In genomic region chr9:61757806-61758205, GRCm38 (mm10) we compare ENCODE assay signal across 24 mouse cellular contexts.
"Had no signal": no experiment of that assay in that cellular context is flagged by ENCODE, and none has a peak within 500 bp of the region (broad histone marks: within the 10 kb centered on the region; RNA-seq: fewer than 3 reads in every experiment).

No protein-coding gene starts in this region.

- H3K27me3 ChIP-seq: liver, embryonic 13.5 days; liver, embryonic 15.5 days had no signal

- H3K36me3 ChIP-seq: heart, embryonic 13.5 days; heart, embryonic 15.5 days; kidney, embryonic 15.5 days; limb, embryonic 10.5 days; limb, embryonic 12.5 days; liver, embryonic 13.5 days; liver, embryonic 15.5 days had no signal

- H3K4me3 ChIP-seq: heart, adult 2 months; heart, embryonic 13.5 days; heart, embryonic 15.5 days; kidney, embryonic 15.5 days; left cerebral cortex, adult 2 months; limb, embryonic 10.5 days; limb, embryonic 12.5 days; liver, embryonic 13.5 days; liver, embryonic 15.5 days had no signal

- H3K27ac ChIP-seq: heart, adult 2 months; heart, embryonic 13.5 days; heart, embryonic 15.5 days; kidney, embryonic 15.5 days; kidney, postnatal 0 days; left cerebral cortex, adult 2 months; limb, embryonic 10.5 days; limb, embryonic 12.5 days; liver, embryonic 13.5 days; liver, embryonic 15.5 days had no signal

- H3K4me2 ChIP-seq: heart, embryonic 11.5 days; heart, embryonic 13.5 days; heart, embryonic 15.5 days; limb, embryonic 12.5 days; liver, embryonic 11.5 days; liver, embryonic 13.5 days; liver, embryonic 15.5 days had no signal

- H3K9ac ChIP-seq: heart, embryonic 13.5 days; heart, embryonic 15.5 days; kidney, embryonic 15.5 days; limb, embryonic 12.5 days; liver, embryonic 13.5 days; liver, embryonic 15.5 days had no signal

- H3K9me3 ChIP-seq: heart, embryonic 13.5 days; heart, embryonic 15.5 days; kidney, embryonic 15.5 days; limb, embryonic 10.5 days; limb, embryonic 12.5 days; liver, embryonic 13.5 days; liver, embryonic 15.5 days had no signal

- H3K4me1 ChIP-seq: liver, embryonic 13.5 days; liver, embryonic 15.5 days had no signal

- DNase-seq: gastrocnemius, postnatal 14 days; gastrocnemius, postnatal 36 days; heart, adult 11 months; heart, adult 2 months; heart, postnatal 14 days; heart, postnatal 36 days; kidney, adult 11 months; kidney, adult 2 months; kidney, adult 9 months; kidney, postnatal 14 days; kidney, postnatal 36 days; liver; liver, embryonic 13.5 days had no signal

- ATAC-seq: intestine, embryonic 16.5 days had no signal
